Mouse (Mus musculus) urinary bladder, postnatal 25 days (tissue): ENCODE data around the gene Adamtsl3.
"Not testable (repeated sequence)": the region's sequence is repeated elsewhere in the genome, so short reads cannot be mapped to it uniquely, and the experiment has no call there.

Experiments used
- DNase-seq: peaks from one replicate; pipeline ENCODE4 v3.0.0; 2022; ENCODE audit warnings: low spot score

Adamtsl3 gene

DNA sequence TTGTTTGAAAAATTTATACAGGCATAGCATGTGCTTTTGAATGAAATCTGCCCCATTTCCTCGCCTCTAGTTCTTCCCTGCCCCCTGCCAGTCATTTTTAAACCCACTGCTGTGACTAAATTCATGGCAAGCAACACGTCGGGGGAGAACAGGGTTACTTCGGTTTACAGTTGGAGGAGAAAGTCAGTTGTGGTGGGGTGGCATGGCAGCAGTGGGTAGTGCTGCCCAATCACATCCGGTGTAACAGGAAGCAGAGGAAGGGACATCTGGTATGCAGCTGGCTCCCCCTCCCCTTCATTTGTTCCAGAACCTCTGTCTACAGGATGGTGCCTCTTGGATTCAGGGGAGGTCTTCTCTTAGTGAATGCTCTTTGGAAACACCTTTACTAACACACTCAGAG, 25.6 kb downstream of the Adamtsl3 start:
- no peak for DNase-seq

DNA sequence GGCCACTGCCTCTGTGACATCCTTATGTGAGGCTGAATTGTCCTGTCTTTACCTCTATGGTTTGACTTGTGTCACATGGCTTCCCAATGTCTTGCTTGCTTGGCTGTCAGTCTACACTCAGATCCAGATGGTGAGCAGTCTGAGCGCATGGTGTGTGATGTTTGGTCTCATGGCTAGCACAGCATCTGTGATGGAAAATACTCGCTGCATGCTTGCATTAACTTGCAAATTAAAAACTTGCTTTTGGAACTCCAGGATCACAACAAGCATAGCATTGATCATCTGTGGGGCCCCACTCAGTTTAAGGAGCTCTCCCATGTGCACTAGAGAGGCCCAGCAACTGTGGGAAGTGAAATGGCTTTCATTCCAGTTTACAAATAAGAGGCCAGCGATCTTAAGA, 29.1 kb downstream of the Adamtsl3 start:
- no peak for DNase-seq

DNA sequence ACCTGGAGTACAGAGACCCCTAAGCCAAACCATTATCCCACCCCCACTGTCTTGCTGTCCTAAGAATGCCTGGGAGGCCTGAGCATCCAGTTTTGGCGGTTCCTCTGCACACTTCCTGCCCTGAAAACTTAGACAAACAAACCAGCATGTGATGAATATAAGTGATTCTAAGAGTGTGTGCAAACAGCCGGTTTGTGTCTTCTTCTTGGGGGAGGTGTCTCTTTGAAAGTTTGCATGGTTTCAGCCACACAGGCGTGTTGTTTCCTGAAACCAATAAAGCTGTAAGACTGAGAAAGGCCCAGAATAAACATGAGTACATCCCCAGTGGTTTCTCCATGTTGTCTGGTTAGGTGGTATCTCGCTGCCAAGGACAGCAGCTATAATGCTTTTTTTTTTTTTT, 30.6 kb downstream of the Adamtsl3 start:
- no peak for DNase-seq

DNA sequence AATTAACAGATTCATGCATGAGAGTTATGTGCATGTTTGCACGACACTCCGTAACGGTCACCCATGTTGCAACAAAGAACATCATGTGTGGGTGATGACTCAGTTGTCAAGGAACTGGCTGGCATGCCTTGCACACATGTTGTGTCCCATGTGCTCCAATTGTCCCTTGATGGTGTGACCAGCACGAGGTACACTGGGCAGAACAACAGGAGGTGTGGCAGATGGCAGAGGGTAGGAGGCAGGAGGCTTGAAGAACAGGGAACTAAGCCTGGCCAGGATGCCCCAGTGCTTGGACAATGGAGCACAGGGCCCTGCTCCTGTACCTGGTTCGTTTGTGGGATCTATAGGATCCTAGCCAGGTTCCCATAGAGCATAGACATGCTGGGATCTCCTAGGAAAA, 31.0 kb downstream of the Adamtsl3 start:
- no peak for DNase-seq

DNA sequence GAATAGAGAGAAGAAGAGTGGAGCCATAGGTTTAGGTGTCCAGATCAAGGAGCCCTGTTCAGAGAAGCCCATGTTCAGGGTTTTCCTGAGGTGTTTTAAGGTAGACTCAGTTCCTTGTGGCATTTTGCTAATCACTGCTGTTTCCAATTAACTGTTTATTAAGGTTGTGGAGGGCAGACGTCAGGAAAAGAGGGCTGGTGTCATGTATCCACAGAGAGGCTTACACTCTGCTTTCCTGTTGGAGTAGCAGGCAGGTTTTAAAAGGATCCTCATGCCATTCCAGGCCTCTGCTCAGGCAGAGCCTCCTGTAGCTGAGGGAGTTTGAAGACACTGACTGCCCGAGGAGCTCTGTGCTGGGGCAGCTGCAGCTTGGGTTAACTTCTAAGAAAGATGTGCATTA, 32.6 kb downstream of the Adamtsl3 start:
- no peak for DNase-seq

DNA sequence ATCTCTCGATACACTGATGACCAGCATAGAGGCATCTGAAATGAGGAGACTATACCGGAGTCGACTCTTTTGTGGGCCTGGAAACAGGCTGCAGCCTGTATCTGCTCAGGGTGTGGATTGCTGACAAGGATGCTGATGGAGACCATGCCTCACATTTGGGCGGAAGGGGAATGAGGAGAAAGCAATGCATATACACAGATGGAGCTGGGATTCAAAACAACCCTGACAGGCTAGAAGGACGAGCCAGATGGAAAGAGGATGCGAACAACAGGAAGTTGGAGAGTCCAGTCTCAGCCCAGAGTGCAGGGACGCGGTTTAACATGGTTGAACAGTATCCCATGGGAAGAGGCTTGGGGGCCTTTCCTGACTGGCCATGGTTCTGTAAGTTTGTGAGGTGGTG, 34.6 kb downstream of the Adamtsl3 start:
- no peak for DNase-seq

DNA sequence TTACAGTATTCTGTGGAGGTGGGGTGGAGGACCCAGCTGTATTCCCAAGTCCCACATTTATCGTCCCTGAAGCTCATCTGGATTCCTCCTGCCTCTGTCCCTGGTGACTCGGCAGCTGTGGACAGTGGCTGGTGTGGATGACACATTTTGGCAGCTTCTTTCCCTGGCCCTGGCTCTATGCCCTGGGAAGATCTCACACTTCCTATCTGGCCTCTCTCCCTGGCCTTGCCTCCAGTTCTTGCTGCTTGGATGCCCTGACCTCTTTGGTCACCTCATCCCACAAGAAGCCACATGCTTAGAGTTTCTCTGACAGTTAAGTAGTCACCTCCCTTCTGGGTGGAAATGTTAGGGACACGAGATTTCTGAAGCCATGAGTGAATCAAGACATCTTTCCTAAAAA, 35.9 kb downstream of the Adamtsl3 start:
- peak; percentile 52 for DNase-seq

DNA sequence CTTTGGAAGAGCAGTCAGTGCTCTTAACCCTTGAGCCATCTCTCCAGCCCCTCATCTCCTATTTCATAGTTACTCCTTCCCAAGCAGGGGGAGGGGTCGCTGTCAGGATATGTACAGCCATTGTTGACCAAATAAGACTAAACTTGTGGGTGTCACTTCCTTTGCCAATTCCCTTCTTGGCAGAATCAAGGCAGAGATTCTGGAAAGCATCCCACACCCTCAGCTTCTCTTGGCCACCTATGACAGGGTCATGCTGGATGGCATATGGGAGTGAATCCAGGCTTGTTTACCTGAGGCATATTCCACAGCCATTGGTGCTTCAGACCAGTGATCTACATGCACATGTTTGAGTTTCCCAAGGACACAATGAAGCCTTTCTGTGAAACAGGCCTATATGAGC, 42.8 kb downstream of the Adamtsl3 start:
- DNase-seq: no peak

DNA sequence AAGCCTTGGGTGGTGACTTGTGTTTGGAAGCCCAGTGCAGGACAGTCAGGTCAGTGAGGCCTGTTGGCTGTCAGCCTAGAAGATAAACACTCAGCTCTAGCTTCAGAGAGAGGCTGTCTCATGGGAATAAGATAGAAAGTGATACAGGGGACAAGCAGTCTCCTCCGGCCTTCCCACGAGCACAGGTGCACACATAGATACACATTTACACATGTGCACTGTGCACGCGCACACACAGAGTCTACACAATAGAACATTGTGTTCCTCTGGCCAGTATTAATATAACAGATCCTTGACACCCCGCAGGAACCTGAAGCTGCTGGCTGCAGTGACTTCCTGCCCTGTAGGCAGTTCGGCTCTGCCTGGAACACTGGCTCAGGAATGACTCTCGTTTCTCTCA, 44.3 kb downstream of the Adamtsl3 start:
- no peak for DNase-seq

DNA sequence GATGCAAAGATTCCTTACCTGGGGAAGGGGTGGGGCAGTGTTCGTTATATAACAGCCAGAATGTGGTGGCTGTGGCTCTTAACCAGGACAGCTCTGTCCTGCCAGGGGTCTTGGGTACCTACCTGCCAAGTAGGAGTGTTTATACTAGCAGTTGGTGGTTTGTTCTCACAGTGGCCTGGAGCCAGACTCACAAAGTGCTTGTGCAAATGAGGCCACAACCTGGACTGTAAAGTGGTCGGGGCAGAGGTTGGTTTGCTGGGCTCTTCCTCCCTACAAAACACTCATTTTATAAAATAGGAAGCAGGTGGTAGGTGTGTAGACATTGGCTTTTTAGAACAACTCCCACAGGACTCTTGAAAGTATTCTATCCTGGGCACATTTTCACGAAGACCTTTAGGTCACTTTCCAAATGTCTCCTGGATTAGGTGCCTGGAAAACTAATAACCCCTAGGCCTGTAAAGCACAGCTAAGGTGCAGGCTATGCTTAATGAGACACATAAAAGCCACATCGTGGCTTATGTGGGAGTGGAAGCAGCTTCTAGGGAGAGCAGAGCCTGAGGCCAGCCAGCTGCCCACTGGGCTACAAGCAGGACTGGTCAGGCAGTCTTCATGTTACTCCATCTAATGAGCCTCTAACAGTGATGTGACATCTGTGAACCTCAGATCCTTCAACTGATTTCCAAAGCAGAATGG, 47.5 kb downstream of the Adamtsl3 start:
- no peak for DNase-seq

DNA sequence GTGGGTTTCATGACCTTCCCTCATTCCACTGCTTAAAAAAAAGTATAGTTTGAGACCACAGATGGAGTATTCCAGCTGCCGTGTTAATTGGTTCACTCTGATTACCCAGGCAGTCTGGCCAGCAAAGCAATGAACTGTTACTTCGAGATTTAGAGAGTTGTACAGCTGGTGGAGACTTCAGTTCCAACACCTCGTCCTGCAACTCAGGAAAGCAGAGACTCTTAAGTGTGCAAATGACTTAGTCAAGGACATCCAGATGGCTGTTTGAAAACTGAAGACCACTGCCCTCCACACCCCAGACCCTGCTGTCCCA, 48.0 kb downstream of the Adamtsl3 start:
- no peak for DNase-seq

DNA sequence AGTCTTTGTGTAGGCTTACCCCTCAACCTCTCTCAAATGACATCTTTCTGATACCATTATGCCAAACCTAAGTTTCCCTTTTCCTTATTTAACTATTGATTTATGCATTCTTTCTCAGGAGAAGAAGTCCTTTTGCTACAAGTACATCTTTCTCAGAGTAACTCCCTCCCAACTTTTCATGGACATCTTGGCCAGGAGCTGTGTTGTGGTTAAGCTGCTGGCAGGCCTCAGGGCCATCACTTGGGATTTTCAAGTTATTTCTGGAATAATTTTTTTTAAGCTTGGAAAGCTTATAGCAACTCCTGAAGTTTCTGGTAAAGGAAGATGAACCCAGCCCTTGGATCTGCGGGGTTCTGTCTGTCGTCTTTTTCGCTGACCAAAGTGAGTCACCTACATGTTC, 51.6 kb downstream of the Adamtsl3 start:
- no peak for DNase-seq

DNA sequence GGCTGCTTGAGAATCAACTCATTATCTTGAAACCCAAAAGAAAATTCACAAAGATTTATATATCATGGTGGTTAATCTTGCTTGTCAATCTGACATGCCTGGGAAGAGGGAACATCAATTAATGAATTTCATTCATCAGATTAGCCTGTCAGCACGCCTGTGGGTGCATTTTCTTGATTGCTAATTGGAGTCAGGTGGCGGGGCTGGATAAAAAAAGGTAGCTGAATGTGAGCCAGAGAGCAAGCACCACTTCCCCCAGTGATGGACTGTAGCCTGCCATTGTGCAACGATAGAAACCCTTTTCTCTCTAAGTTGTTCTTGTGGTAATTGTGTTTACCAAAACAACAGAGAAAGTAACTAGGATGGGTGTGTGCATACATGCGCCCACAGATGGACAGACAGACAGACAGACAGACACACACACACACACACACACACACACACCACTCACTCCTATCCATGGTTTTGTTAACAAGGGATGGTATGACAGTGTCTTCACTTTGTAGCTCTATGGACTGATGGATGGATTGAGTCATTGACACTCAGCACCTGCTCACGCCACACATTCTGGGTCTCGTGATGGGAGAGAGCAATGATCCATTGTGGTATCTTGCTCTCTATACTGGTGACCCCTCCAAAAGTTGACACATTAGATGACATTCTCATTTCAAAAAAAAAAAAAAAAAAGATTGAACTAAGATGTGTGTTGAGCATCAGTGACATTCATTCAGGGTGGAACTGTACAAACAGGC, 59.1 kb downstream of the Adamtsl3 start:
- DNase-seq: no peak

DNA sequence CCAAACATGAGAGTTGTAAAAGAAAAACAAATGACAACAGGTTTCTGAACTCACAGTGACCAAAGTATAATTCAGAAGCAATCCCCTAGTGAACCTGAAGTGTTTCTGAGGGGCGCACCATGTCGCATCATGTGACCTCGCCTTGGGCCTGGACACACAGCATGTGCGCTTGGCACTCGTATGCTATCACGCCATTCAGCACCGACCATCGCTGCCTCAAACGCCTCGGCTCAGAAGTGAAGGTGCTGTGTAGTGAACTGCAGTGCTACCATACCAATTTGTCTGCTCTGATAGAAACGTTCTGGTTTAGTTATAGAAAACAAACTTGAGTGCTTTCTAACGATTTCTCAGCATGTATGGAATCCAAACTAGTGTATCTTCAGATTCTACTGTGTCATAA, 59.7 kb downstream of the Adamtsl3 start:
- no peak for DNase-seq

DNA sequence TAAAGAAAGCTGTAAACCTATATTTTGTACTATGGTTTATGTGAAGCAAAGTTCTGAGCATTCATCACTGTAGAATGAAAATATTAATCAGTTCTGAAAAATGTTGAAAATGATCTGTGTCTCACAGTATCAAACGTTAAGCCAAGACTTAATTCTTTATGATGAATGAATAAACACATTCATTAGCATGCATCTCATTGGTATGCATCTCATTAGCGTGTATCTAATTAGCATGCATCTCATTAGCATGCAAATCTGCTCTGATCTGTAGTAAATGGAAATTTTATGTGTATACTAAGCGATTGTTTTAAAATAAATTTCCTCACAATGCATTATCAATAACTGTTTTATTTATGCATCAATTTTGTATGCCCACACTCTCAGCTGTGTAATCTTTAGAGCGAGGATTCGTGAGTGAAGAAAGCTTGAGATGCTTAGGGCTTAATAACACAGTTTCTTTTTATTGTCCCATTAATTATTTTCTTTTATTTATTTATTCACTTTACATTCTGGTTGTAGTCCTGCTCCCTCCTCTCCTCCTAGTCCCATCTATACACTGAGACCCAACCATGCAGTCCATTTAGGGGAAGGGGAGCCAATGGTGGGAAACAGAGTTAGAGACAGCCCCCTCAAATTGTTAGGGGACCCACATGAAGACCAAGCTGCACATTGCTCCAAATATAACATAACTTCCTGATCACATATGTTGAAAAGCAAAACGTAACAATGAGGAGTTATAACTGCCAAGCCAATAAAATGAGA, 60.4 kb downstream of the Adamtsl3 start:
- DNase-seq: no peak

DNA sequence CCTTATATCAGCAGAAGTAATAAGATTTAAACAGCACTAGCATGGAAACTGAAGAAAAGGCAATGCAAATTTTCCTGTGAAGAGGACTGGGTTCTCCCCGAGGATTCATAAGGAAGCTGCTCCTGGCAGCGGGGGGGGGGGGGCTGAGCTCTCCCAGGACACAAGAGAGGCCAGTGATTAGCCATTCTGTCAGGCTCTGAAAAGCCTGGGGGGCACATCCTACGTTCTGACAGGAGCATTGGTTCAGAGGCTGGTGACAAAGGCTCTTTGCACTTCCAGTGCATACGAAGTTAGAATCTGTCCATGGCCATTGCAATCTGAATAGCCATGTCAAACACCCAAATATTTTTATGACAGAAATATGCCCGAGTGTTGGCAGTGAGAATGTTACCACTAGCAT, 61.4 kb downstream of the Adamtsl3 start:
- DNase-seq: no peak

DNA sequence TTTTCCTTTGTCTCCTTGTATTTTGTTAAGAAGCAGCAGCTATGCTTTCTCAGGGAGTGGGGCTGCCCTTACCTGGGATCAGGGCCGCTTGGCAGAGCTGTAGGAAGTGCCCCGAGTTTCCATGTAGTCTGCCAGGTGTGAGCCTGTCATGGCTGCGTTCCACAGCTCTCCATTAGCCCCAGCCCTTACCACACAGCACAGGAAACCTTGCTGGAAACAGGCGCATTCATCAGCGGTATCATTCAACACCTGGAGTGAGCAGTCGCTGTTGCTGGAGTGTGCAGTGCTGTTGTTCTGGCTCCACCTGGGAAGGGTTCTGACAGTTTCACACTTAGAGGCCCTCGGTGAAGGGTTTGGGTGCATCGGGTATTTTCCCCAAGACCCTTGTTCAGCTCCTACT, 62.1 kb downstream of the Adamtsl3 start:
- DNase-seq: no peak

DNA sequence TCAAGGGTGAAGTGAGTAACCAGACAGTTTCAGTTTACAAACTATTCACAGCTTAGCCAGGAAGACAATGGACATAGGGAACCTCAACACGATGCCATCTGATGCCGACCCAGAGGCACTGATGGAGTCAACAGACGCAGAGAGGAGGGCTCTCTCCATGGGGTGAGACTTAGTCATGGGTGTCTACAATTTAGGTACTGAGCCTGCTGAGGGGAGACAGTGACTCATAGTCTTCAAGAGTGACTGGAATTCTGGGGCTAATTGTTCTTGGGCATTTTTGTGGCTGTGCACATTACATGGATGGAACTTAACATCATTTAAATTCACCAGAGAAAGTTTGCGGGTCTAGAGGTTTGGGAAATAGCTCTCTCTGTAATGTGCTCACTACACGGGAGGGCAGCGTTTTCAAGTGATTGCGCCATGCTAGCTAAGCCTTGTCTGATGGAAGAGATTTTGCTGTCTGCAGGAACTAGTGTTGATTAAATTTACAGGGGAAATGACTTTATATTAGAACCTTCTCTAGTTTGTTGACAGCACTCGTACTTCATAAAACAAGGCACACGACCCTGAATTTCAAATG, 70.1 kb downstream of the Adamtsl3 start:
- no peak for DNase-seq

DNA sequence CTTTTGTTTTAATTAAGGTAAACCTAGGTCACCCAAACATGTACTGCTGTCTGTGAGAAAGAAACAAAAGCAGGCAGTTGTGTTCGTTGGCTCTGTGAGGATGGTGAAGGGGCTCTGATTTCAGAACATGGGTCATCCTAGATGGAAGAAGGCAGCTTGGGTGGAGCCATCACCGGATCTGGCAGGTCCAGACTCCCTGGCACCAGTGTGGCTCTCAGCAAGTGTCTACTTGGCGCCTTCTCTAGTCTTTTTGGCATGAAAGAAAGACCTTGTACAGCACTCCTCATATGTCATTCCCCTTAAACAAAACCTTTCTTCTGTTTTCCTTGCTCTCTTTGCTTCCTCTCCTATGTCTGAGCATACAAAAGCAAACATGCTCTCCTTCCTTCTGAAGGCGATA, 75.5 kb downstream of the Adamtsl3 start:
- DNase-seq: no peak

DNA sequence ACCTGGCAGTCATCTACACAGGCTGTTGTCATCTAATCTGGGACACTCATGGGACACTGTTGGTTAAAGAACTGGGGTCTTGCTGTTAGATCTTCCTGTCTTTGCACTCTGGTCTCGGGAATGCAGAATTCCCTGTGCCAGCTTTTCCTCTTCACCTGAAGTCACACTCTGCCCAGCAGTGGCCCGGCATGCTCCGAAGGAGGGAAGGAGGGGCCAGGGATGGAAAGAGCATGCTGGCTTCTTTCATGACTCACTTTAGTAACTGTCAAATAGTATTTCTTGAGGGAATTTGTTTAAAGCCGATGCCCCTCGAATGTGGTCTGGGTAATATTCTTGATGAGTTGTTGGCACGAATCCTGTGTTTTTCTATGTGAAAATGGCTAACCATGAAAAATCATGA, 81.2 kb downstream of the Adamtsl3 start:
- no peak for DNase-seq

DNA sequence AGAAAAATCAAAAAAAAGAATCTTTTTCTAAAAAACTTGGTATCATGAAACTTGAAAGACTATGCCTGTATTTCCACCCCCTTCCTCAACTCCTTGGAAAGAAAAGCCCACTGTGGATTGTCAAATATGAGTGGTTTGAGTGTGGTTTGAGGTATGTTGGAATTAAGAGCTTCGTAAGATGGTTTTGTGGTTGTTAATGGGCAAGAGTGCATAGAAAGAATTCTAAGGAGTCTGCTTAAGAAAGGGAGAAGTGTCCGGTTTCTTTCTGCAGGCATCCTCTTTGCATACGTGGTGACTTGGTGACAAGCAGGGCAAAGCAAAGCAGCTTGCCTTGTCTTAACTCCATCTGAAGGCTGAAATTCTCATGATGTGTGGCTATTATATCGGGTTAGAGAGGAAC, 81.6 kb downstream of the Adamtsl3 start:
- no peak for DNase-seq

DNA sequence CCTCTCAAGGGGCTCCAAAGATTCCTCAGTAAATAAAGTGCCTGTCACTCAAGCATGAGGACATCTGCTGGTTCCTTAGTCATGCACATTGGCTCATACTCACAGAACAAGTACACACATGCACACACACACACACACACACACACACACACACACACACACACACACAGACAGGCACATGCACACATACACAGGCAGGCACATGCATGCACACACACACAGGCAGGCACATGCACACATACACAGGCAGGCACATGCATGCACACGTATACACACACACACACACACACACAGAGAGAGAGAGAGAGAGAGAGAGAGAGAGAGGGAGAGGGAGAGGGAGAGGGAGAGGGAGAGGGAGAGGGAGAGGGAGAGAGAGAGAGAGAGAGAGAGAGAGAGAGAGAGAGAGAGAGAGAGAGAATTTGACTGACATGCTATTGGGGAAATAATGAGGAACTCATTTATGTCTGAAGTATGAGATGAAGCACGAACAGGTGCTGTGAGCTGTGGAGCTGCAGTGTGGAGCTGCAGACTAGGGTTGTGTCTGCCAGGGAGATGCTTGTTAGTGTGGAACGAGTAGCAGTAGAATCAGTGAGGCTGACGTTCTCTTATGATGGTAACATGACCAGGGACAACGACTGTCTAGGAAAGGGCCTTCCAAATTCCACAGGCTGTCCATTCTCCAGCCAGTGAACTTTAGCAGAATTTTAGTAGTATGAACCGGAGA, 85.0 kb downstream of the Adamtsl3 start:
- not testable (repeated sequence) for DNase-seq
